Mouse (Mus musculus) layer of hippocampus, postnatal 14 days (tissue): ENCODE data around the gene Tmem52b. TPM values are rescaled to one million over a fixed set of nuclear protein-coding genes. Genes with fewer than 3 reads are reported as not detected.

ENCODE experiments used
- DNase-seq, 2 experiments: peaks; one replicate each; pipeline ENCODE4 v3.0.0; 2021 to 2022; ENCODE audit warnings: low spot score in 2 of 2, mixed read lengths in 1 of 2
- total RNA-seq, 2 experiments: library from RNA; stranded (reverse); gene quantifications; 2 replicates each; pipeline ENCODE4 v1.2.3; 2021

Gene Tmem52b
- total RNA-seq, 2 experiments from 2014 or later: not detected

- no peak for DNase-seq
Observed at GRCm38 (mm10) chr6:129530261-129530660, 17.9 kb downstream of the Tmem52b start.

GRCm38 (mm10) chr6:129532556-129532941, 20.2 kb downstream of the Tmem52b start:
- peak; percentile 48 to 65 for DNase-seq

- DNase-seq: peak; percentile 82 to 86
Observed at GRCm38 (mm10) chr6:129532942-129533860, 20.8 kb downstream of the Tmem52b start, which contains the start of gene Gabarapl1. TSS of gene Gabarapl1 (plus strand) at chr6:129533160.

- peak in 1 of 2 experiments; percentile 46 for DNase-seq
Observed at GRCm38 (mm10) chr6:129534057-129534456, 21.7 kb downstream of the Tmem52b start.

- no peak for DNase-seq
Observed at GRCm38 (mm10) chr6:129534627-129535190, 22.4 kb downstream of the Tmem52b start.

GRCm38 (mm10) chr6:129535723-129536122, 23.4 kb downstream of the Tmem52b start:
- DNase-seq: no peak

GRCm38 (mm10) chr6:129538555-129538954, 26.2 kb downstream of the Tmem52b start:
- no peak for DNase-seq

GRCm38 (mm10) chr6:129541931-129542330, 29.6 kb downstream of the Tmem52b start:
- DNase-seq: peak in 1 of 2 experiments; percentile 29

GRCm38 (mm10) chr6:129542540-129542939, 30.2 kb downstream of the Tmem52b start:
- no peak for DNase-seq

- DNase-seq: peak; percentile 69 to 78
Observed at GRCm38 (mm10) chr6:129543709-129544606, 31.6 kb downstream of the Tmem52b start.

- no peak for DNase-seq
Observed at GRCm38 (mm10) chr6:129547277-129547676, 34.9 kb downstream of the Tmem52b start.

- no peak for DNase-seq
Observed at GRCm38 (mm10) chr6:129548009-129548408, 35.7 kb downstream of the Tmem52b start.

- DNase-seq: no peak
Observed at GRCm38 (mm10) chr6:129557298-129558023, 45.1 kb downstream of the Tmem52b start.

- peak; percentile 68 to 79 for DNase-seq
Observed at GRCm38 (mm10) chr6:129558946-129559640, 46.7 kb downstream of the Tmem52b start.

GRCm38 (mm10) chr6:129559641-129560027, 47.3 kb downstream of the Tmem52b start:
- no peak for DNase-seq

GRCm38 (mm10) chr6:129565257-129565656, 52.9 kb downstream of the Tmem52b start:
- no peak for DNase-seq
